Mouse (Mus musculus) embryonic fibroblast, embryonic 13.5 days (primary cell): Measurements from ENCODE around the gene Cd19. TPM values are rescaled to one million over a fixed set of nuclear protein-coding genes. Genes with fewer than 3 reads are reported as not detected.

Experiments used
- H3K27ac ChIP-seq: 2 replicates; pipeline ENCODE4 v1.5.1; 2012; ENCODE audit warnings: low read length, control low read depth, inconsistent platforms; ENCODE audit not compliant: insufficient read depth
- H3K4me1 ChIP-seq: 2 replicates; pipeline ENCODE4 v1.6.1; 2011; ENCODE audit warnings: low read length; ENCODE audit not compliant: control insufficient read depth, insufficient read depth
- H3K4me3 ChIP-seq: 2 replicates; pipeline ENCODE4 v1.5.1; 2011; ENCODE audit warnings: mild to moderate bottlenecking, control low read depth, low read length; ENCODE audit not compliant: insufficient read depth
- CTCF ChIP-seq: IDR thresholded peaks from 2 replicates; pipeline ENCODE4 v1.5.1; 2011; ENCODE audit warnings: mild to moderate bottlenecking, control low read depth, low read length, moderate library complexity, borderline replicate concordance; ENCODE audit not compliant: insufficient read depth
- POLR2A ChIP-seq: IDR thresholded peaks from 2 replicates; pipeline ENCODE4 v1.6.1; 2011; ENCODE audit warnings: low read depth, mild to moderate bottlenecking, control low read depth, low read length, moderate library complexity
- polyA plus RNA-seq: library from polyadenylated mRNA; stranded (reverse); fragments of >200 nt; gene quantifications from 2 replicates; pipeline ENCODE4 v1.2.4, GENCODE M21; 2011; ENCODE audit warnings: low read depth; ENCODE audit not compliant: missing spikeins, insufficient read length

Gene Cd19
- not detected in 2 replicates for polyA plus RNA-seq

GRCm38 (mm10) chr7:126414725-126415124 is at the start of gene Cd19:
Cd19 (minus strand) TSS chr7:126414889.
- no peaks in the 10 kb centered on the region for H3K4me1 ChIP-seq
- TF ChIP-seq CTCF (no peak), POLR2A (no peak)
- H3K27ac ChIP-seq, result no peak within 1 kb of the TSS
- H3K4me3 ChIP-seq, result no peak within 1 kb of the TSS

- H3K4me1 ChIP-seq, result no peaks in the 10 kb centered on the region
- H3K27ac ChIP-seq, result no peak overlapping the region
- TF ChIP-seq CTCF, result no peak
- no peak for TF ChIP-seq POLR2A
- H3K4me3 ChIP-seq, result no peak overlapping the region
Measured at GRCm38 (mm10) chr7:126464121-126464520, 49.4 kb upstream of the Cd19 start.

GRCm38 (mm10) chr7:126463547-126463946 is 48.9 kb upstream of the Cd19 start:
- Histone ChIP-seq H3K27ac (no peak overlapping the region), H3K4me3 (no peak overlapping the region), H3K4me1 (no peaks in the 10 kb centered on the region)
- no peak for TF ChIP-seq POLR2A
- TF ChIP-seq CTCF, result no peak

GRCm38 (mm10) chr7:126463004-126463403 is 48.3 kb upstream of the Cd19 start, which contains the start of gene Atp2a1:
Atp2a1 (minus strand) TSS chr7:126463108.
- H3K27ac ChIP-seq, result no peak within 1 kb of the TSS
- H3K4me3 ChIP-seq, result no peak within 1 kb of the TSS
- no peak for TF ChIP-seq CTCF
- H3K4me1 ChIP-seq, result no peaks in the 10 kb centered on the region

GRCm38 (mm10) chr7:126461626-126462025 is 46.9 kb upstream of the Cd19 start:
- H3K4me1 ChIP-seq, result no peaks in the 10 kb centered on the region
- TF ChIP-seq POLR2A (no peak), CTCF (no peak)
- H3K4me3 ChIP-seq, result no peak overlapping the region
- H3K27ac ChIP-seq, result no peak overlapping the region

- Histone ChIP-seq H3K4me1 (no peaks in the 10 kb centered on the region), H3K4me3 (no peak overlapping the region), H3K27ac (no peak overlapping the region)
- TF ChIP-seq POLR2A (no peak), CTCF (no peak)
Measured at GRCm38 (mm10) chr7:126460623-126461399, 46.1 kb upstream of the Cd19 start.

- Histone ChIP-seq H3K4me3 (no peak overlapping the region), H3K27ac (no peak overlapping the region), H3K4me1 (no peaks in the 10 kb centered on the region)
- TF ChIP-seq POLR2A (no peak), CTCF (no peak)
Measured at GRCm38 (mm10) chr7:126458844-126459618, 44.3 kb upstream of the Cd19 start.

- H3K4me1 ChIP-seq, result no peaks in the 10 kb centered on the region
- no peak overlapping the region for H3K4me3 ChIP-seq
- no peak overlapping the region for H3K27ac ChIP-seq
- TF ChIP-seq POLR2A (no peak), CTCF (no peak)
Measured at GRCm38 (mm10) chr7:126458225-126458624, 43.5 kb upstream of the Cd19 start.

GRCm38 (mm10) chr7:126456382-126457266 is 41.9 kb upstream of the Cd19 start:
- TF ChIP-seq POLR2A (no peak), CTCF (no peak)
- Histone ChIP-seq H3K27ac (no peak overlapping the region), H3K4me1 (no peaks in the 10 kb centered on the region), H3K4me3 (no peak overlapping the region)
